Mouse (Mus musculus) brown adipose tissue, adult 24 weeks (tissue): ENCODE data around the gene Rbm19. TPM values are rescaled to one million over a fixed set of nuclear protein-coding genes. Genes with fewer than 3 reads are reported as not detected.

Experiments
- H3K27ac ChIP-seq: fragments of 200-500 bp; replicated peaks from 2 replicates; pipeline ENCODE4 v1.5.1; 2012; ENCODE audit warnings: low read depth, mild to moderate bottlenecking, low read length
- H3K4me1 ChIP-seq: fragments of 200-500 bp; 2 replicates; pipeline ENCODE4 v1.6.1; 2012; ENCODE audit warnings: low read length, mixed read lengths; ENCODE audit not compliant: control insufficient read depth, insufficient read depth, insufficient read length
- H3K4me3 ChIP-seq: fragments of 200-500 bp; 2 replicates; pipeline ENCODE4 v1.5.1; 2012; ENCODE audit warnings: low read depth, mild to moderate bottlenecking, low read length, moderate library complexity; ENCODE audit not compliant: insufficient read depth
- polyA plus RNA-seq: library from polyadenylated mRNA; stranded (reverse); fragments of >200 nt; gene quantifications from 2 replicates; pipeline ENCODE4 v1.2.4, GENCODE M21; 2012; ENCODE audit not compliant: missing spikeins, insufficient read depth, insufficient read length

The Rbm19 gene
- polyA plus RNA-seq, 1 experiment, result 4.6 TPM

DNA sequence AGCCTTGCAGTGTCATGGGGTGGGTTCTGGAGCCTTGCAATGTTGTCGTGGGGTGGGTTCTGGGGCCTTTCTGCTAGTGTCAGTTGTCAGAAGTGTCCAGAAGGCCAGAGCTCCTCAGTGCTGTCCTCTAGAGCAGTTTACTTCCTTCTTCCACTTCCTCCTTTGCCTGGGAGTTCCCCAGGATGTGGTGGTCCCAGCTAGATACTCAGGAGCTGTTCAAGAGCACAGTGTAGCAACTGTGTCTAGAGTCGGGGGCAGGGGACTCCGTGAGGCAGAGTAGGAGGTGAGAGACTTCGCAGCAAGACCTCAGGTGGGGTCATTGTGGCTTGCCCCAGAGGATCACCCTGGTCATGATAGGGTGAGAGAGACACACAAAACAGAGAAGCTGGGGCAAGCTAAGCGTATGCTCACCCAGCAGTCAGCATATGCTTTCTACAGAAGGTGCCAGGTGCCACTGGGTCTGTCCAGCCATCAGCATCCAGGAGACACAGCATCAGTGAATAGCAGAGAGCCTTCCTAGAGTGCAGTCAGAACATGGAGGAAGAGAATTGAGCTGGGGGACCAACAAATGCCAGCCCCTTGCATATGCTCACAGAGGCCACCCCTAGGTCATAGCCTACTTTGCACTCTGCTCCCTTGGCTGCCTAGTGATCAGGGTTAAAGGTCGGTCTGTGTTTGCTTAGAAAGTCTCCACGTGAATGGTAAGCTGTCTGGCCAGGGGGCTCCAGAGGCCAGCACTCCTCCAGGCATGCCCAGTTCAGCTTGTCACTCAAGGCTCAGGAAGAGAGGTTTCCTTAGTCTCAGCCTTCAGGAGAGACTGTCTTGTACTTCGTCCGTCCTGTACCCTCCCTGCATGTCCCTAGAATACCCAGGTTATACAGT lies 49.0 kb downstream of the Rbm19 start:
- Histone ChIP-seq H3K4me3 (no peak overlapping the region), H3K4me1 (peaks cover 12% of the 10 kb centered on the region), H3K27ac (no peak overlapping the region)

DNA sequence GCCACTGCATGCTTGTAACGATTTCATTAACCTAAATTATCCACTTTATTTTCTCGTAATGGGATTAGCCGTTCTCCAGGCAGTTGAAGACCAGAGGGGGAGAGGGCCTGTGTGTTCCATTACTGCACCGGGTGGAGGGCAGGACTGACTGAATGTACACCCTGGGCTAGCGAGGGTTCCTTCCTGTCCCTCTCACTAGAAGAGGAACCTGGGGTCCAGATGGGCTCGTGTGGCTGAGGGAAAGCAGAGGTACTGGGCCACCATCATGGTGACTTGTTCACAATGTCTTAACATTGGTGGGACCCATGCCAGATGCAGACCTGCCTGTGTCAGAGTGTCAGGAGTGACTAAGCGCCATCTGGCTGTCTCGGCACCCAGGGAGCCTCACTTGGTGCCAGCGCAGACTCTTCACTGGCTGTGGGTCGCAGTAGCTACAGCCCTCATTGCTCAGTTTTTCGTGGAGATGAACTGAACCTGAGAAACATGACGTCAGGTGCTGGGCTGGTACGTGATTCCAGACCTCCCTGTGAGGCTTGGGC lies 51.6 kb downstream of the Rbm19 start:
- Histone ChIP-seq H3K27ac (no peak overlapping the region), H3K4me1 (peaks cover 12% of the 10 kb centered on the region)

DNA sequence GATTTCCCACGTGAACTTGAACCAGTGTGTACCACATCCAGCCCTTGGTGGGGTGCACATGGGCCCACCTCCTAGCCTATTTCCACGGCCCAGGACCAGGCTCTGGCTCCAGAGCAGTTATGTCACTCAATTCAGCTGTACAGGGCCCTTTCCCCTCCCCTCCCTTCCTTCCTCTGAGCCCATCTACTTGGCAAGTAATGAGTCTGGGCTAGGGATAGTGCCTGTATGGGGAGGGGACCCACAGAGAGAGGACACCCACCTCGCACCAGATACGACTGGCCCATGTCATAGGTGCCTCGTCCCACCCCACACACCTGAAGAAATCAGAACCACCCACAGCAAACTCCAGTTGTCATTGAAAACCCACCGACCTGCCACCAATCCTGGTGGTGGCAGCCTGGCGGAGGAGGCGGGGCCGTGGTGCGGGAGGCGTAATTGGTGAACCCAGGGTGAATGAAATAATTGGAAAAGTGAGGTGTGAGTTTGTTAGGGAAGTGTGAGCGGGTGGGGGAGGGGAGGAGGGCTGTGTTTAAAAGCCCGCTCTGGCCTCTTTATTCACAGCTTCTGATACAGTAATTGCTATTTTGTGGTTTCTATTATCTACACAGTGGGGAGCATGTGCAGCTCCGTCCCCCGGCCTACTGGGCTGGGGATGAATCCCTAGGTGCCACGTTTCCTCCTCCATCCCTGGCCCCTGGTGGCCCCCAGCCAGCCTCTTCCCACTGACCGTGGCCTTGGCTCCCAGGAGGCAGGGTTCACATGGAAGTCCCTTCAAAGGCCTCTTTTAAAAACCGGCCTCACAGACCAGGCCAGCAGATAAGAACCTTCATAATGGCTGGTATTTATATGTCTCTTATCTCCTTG lies 55.8 kb downstream of the Rbm19 start:
- no peaks in the 10 kb centered on the region for H3K4me1 ChIP-seq
- no peak overlapping the region for H3K27ac ChIP-seq
- no peak overlapping the region for H3K4me3 ChIP-seq

More for the DNA sequence above, 51.6 kb downstream of the Rbm19 start:
- no peak overlapping the region for H3K4me3 ChIP-seq

DNA sequence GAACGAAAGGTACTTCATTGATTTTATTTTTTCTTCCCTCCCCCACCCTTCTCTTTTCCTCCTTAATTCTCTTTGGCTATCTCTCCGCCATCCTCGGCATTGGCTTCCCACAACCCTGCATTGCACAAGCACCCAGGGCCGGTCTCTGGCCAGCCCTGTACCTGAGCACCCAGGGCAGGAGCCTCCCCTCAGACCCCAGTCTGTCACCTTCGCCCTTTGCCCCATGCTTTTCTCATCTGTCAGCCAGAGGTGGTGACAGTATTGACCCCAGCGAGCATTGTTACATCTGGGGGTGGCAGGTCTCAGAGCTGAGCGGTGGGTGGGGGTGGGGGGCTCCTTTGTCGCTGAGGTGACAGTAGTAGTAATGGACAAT lies 56.5 kb downstream of the Rbm19 start:
- H3K4me1 ChIP-seq, result no peaks in the 10 kb centered on the region

DNA sequence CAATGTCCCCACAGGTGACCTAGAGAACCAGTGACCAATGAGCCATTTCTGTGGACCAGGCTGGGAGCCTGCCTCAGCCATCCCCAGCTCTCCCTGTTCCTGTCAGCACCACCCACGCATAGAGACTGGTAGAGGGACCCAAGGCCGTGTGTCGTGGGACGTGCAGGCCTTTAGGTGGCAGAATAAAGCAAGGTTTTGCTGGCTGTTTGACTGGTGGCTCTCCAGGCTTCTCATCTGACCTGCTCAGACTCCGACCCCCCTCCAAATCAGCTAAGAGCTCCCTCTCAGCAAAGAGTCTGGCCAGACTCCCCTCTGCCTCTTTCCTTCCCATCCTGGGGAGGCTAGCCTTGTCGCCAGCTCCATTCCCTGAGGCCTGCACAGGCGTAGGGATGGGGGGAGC lies 58.1 kb downstream of the Rbm19 start:
- no peak overlapping the region for H3K27ac ChIP-seq
- H3K4me3 ChIP-seq, result no peak overlapping the region
- H3K4me1 ChIP-seq, result no peaks in the 10 kb centered on the region

More for the DNA sequence above, 56.5 kb downstream of the Rbm19 start:
- Histone ChIP-seq H3K4me3 (no peak overlapping the region), H3K27ac (no peak overlapping the region)

DNA sequence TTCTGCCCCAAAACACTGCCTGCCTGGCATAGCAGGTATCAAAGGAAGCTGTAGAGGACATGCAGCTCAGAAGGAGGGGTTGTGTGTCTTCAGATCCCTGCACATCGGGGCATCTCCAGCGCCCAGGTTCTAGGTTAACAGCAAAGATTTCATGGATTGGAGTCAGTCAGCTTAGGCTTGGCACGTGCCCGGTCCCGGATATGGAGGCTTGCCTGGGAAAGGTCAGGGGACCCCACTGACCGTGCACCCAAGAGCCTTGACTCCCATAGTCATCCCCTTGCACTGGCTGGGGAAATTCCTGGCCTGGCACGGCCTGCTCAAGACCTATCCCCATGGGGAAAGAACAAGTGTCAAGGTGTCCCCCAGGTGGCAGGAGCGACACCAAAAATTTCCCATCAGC lies 59.0 kb downstream of the Rbm19 start:
- Histone ChIP-seq H3K27ac (no peak overlapping the region), H3K4me3 (no peak overlapping the region), H3K4me1 (0 out of 2 replicates have a peak, but pooled peaks cover under 1% of the 10 kb centered on the region)

DNA sequence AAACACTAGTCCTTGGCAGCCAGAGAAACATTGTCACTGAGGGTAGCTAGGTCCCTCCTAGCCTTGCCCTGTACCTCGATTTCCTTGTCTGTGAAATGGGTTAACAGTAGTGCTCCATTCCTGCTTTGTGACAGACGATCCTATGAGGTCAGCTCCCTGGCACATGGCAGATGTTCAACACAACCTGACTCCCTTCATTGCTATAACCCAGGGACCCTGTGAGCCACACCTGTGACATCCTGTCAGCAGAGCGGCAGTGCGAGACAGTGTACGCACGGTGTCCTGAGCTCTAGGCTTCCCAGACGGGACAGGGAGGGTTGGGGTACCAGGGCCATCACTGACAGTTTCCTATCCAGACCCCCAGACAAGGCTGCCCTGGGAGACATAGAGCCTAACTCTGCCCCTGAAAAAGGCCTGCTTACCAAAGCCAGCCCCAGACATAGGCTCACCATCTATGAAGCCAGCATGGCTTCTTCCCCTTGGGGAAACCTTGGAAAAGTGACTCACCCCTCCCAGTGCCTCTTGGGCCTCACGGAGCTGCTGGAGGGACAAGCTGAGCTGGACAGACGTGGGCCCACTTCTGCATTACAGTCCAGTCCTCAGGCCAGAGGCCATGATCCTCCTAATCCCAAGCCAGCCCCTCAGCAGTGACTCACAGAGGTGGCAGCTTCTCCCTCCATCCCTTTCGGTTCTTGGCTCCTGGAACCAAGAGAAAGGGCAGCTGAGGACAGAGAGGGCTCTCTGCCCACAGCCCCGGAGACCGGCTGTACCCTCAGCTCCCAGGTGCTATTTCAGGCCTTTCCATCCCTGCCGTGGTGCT lies 60.2 kb downstream of the Rbm19 start:
- peaks cover 7% of the 10 kb centered on the region for H3K4me1 ChIP-seq
- no peak overlapping the region for H3K4me3 ChIP-seq
- H3K27ac ChIP-seq, result no peak overlapping the region

DNA sequence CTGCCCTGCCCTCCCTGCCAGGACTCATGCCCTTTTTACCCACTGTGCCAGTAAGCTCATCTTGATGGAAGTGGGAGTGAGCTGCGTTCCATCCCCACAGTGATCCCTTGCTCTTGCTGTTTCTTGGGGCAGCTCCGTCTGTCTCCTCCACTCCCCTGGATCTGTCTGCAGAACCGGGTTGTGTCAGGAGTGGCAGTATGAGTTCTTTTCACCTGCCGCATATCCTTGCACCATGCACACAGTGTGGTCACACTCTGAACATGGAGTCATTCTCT lies 60.7 kb downstream of the Rbm19 start:
- H3K4me3 ChIP-seq, result no peak overlapping the region
- no peak overlapping the region for H3K27ac ChIP-seq
- H3K4me1 ChIP-seq, result peaks cover 10% of the 10 kb centered on the region

DNA sequence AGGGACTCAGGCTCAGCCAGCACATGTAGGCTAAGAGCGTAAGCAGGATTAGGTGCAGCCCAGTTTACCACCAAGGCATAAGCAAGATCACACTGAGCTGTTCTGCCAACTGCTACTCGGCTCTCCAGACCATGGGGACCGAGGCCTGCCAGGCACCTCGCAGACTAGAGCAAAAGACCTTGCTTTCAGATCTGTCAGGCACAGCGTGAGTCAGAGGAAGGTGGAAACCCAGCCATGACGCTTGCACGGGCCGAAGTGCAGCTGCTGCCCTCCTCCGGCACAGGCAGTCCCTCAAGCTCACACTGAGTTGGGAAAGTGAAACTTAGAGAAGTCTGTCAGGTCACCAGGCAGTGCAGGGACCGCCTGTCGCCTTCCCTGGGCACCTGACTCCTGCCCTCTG lies 63.8 kb downstream of the Rbm19 start:
- H3K27ac ChIP-seq, result no peak overlapping the region
- H3K4me3 ChIP-seq, result no peak overlapping the region
- H3K4me1 ChIP-seq, result peaks cover 10% of the 10 kb centered on the region

DNA sequence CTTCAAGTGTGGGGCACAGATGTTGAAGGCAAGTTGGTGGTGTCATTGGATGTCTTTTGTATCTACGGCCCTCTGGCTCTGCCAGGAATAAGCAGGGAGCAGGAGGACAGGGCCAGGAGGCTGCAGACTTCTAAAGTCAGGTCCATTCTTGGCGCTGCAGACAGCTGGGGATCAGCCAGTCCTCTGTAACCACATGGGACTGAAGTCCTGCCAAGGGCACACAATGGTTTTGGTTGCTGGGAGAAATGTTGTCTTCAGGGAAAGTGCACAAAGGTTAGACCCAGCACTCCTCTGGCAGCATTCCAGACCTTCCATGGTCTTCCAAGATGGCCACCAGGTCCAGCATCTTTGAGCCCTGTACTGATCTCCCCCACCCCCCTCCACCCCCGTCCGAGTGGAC lies 65.1 kb downstream of the Rbm19 start:
- peaks cover 10% of the 10 kb centered on the region for H3K4me1 ChIP-seq
- no peak overlapping the region for H3K4me3 ChIP-seq
- no peak overlapping the region for H3K27ac ChIP-seq

DNA sequence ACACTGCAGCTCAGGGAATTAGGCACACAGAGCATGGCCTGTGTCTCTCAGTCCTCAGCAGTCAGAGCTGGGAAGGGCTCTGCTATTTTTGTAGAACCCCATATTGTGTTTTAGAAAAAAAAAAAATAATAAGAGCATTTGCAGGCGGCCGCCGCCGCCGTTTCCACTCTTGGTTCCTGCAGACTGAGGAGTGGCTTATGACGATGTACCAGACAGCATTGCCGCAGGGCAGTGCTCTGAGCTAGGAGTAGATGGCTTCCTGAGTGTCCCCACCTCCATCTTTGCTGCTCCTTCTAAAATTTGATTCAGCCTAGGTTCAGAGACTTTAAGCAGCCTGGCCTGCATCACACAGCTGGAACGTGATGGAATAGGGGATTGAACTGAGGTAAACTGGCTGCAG lies 67.1 kb downstream of the Rbm19 start:
- H3K4me1 ChIP-seq, result peaks cover 10% of the 10 kb centered on the region
- no peak overlapping the region for H3K4me3 ChIP-seq
- H3K27ac ChIP-seq, result 0 out of 2 replicates have a peak overlapping the region, but pooled peaks have one; percentile 10

DNA sequence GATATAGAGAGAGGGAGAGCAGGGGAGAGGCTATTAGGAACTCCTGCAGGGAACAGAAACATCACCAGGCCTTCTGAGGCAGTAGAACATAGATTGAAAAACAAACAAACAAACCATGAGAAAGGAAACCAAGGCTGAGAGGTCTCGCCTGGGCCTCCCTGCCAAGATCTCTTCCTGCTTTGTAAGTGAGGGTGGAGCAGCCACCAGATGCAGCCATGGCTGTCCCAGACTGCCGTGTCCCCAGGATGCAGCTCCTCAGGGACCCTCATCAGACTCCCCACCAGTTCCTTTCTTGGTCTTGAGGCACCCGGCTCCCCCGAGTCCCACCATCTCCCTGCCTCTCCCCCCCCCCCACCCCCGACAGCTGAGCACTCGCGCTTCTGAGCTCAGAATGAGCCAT lies 67.5 kb downstream of the Rbm19 start:
- Histone ChIP-seq H3K4me3 (no peak overlapping the region), H3K27ac (0 out of 2 replicates have a peak overlapping the region, but pooled peaks have one; percentile 10), H3K4me1 (peaks cover 10% of the 10 kb centered on the region)

DNA sequence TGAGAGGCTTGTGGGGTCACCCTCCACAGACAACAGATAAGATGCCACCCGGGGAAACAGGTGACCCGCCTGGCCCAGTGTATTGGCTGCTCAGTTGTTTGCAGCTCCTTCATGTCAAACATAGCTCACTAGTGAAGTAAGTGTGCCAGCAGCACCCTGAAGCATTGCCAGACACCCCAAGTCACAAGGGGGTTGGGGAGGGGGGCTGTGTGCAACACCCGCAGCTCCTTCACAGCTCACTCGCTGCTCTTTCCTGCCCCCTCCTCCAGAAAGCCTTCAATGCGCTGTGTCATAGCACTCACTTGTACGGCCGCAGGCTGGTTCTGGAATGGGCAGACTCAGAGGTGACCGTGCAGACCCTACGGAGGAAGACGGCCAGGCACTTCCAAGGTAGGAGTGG lies 69.7 kb downstream of the Rbm19 start:
- peaks cover 6% of the 10 kb centered on the region for H3K4me1 ChIP-seq
- H3K27ac ChIP-seq, result no peak overlapping the region
- no peak overlapping the region for H3K4me3 ChIP-seq

DNA sequence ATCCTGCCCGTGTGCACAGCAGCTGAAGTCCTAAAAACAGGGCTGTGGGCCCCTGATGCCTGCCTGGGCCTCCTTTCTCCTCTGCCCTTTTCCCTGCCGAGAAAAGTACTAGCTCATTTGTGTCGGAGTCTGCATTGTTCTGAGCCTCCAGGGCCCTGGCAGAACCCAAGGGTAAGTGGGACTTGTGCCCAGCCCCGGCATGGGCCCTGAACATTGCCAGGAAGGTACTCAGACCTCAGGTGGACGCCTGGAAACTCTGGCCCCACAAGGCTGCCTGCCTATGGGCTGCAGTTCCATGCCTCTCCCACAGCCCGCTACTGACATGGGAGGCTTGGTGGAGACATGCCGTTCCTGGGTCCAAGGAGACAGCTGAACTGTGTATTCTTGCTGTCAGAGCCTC lies 72.3 kb downstream of the Rbm19 start:
- Histone ChIP-seq H3K27ac (no peak overlapping the region), H3K4me1 (peaks cover 4% of the 10 kb centered on the region; the same call in 1 of the 2 replicates), H3K4me3 (no peak overlapping the region)
